Mouse (Mus musculus) liver, adult 2 months (tissue): Measurements from ENCODE around the gene Dguok.

ENCODE experiments used
- CTCF ChIP-seq: fragments of 200-500 bp; IDR thresholded peaks from 2 replicates; pipeline ENCODE4 v1.5.1; 2011; ENCODE audit warnings: low read depth, low read length, control low read depth
- POLR2A ChIP-seq: fragments of 200-500 bp; IDR thresholded peaks from 2 replicates; pipeline ENCODE4 v1.6.1; 2011; ENCODE audit warnings: low read length, control low read depth; ENCODE audit not compliant: insufficient read depth; ENCODE audit errors: extremely low read depth

- TF ChIP-seq CTCF (no peak), POLR2A (0 out of 2 replicates have a peak, but pooled peaks have one; percentile 38)
Observed at GRCm38 (mm10) chr6:83456131-83456983, 50.4 kb downstream of the Dguok start.
